Mouse (Mus musculus) CD4-positive, CD25-positive, alpha-beta regulatory T cell, adult 2 months (primary cell): ENCODE measurements around the gene Ociad2.
"Not testable (repeated sequence)": the region's sequence is repeated elsewhere in the genome, so short reads cannot be mapped to it uniquely, and the experiment has no call there.

ENCODE experiments used
- DNase-seq: peaks from one replicate; pipeline ENCODE4 v3.0.0-alpha.2; 2012; ENCODE audit warnings: low read depth, low spot score

Gene Ociad2

GRCm38 (mm10) chr5:73353519-73353918 lies 12.7 kb upstream of the Ociad2 start:
- no peak for DNase-seq

- DNase-seq = no peak
Measured at GRCm38 (mm10) chr5:73351796-73352195, 11.0 kb upstream of the Ociad2 start.

GRCm38 (mm10) chr5:73349514-73349913 lies 8.7 kb upstream of the Ociad2 start:
- DNase-seq = no peak

GRCm38 (mm10) chr5:73345254-73345653 lies 4.4 kb upstream of the Ociad2 start:
- DNase-seq = no peak

GRCm38 (mm10) chr5:73344310-73344709 lies 3.5 kb upstream of the Ociad2 start:
- peak; percentile 36 for DNase-seq

GRCm38 (mm10) chr5:73342701-73343355 lies 2.0 kb upstream of the Ociad2 start:
- no peak for DNase-seq

- DNase-seq = no peak
Measured at GRCm38 (mm10) chr5:73339779-73340722, 777 bp downstream of the Ociad2 start.

- DNase-seq = peak; percentile 13
Measured at GRCm38 (mm10) chr5:73338832-73339163, 2.0 kb downstream of the Ociad2 start.

- DNase-seq = peak; percentile 22
Measured at GRCm38 (mm10) chr5:73337961-73338831, 2.6 kb downstream of the Ociad2 start.

GRCm38 (mm10) chr5:73336448-73336847 lies 4.4 kb downstream of the Ociad2 start:
- DNase-seq = no peak

GRCm38 (mm10) chr5:73331002-73331401 lies 9.8 kb downstream of the Ociad2 start:
- no peak for DNase-seq

GRCm38 (mm10) chr5:73324526-73325170 lies 16.2 kb downstream of the Ociad2 start:
- no peak for DNase-seq

GRCm38 (mm10) chr5:73323602-73324001 lies 17.2 kb downstream of the Ociad2 start:
- DNase-seq = no peak

GRCm38 (mm10) chr5:73322684-73323083 lies 18.1 kb downstream of the Ociad2 start:
- DNase-seq = not testable (repeated sequence)

- DNase-seq = no peak
Measured at GRCm38 (mm10) chr5:73319306-73319705, 21.5 kb downstream of the Ociad2 start.

- no peak for DNase-seq
Measured at GRCm38 (mm10) chr5:73314654-73315053, 26.2 kb downstream of the Ociad2 start.

- DNase-seq = no peak
Measured at GRCm38 (mm10) chr5:73313591-73313990, 27.2 kb downstream of the Ociad2 start.

GRCm38 (mm10) chr5:73311458-73311857 lies 29.4 kb downstream of the Ociad2 start:
- no peak for DNase-seq

- no peak for DNase-seq
Measured at GRCm38 (mm10) chr5:73310401-73310800, 30.4 kb downstream of the Ociad2 start.

- DNase-seq = no peak
Measured at GRCm38 (mm10) chr5:73309496-73309895, 31.3 kb downstream of the Ociad2 start.

- DNase-seq = no peak
Measured at GRCm38 (mm10) chr5:73307297-73307696, 33.5 kb downstream of the Ociad2 start.
